Mouse (Mus musculus): ENCODE results near the gene Cabin1. TPM values are rescaled to one million over a fixed set of nuclear protein-coding genes. Genes with fewer than 3 reads are reported as not detected.
A peak's percentile ranks its signal among the peaks of the same experiment; 100 is the strongest.

Gene Cabin1
- polyA plus RNA-seq, 1 experiment from 2014 or later: 36.8 TPM

DNA sequence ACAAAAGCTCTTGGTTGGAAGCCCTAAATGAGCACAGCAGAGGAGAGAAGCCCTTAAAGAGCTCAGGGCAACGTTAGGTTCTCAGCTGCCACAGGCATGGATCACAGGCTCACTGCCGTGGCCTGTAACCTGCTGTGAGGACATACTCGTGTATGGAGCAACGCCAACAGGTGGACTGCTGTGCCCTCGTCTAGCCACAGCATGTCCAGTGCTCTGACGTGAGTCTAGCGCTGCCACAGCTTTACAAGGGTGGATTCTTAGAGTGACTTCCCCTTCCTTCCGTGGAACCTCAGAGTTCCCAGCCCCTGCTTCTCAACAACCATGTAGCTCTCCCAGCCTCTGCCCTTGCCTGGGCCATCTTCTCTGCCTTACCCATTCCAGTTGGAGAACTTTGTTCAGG lies 88.5 kb downstream of the Cabin1 start:
- 81% methylated on average over 8 of the region's 8 CpGs for WGBS
- Histone ChIP-seq H3K9ac (replicated peaks) (no peak overlapping the region), H3K36me3 (peaks cover 5% of the 10 kb centered on the region), H3K4me3 (no peak overlapping the region), H3K27me3 (no peaks in the 10 kb centered on the region), H3K4me1 (peaks cover 8% of the 10 kb centered on the region; the same call in 1 of the 2 replicates), H3K9me3 (no peaks in the 10 kb centered on the region), H3K27ac (replicated peaks) (no peak overlapping the region), H3K4me2 (replicated peaks) (no peak overlapping the region)
- no peak for ATAC-seq (replicated peaks)

DNA sequence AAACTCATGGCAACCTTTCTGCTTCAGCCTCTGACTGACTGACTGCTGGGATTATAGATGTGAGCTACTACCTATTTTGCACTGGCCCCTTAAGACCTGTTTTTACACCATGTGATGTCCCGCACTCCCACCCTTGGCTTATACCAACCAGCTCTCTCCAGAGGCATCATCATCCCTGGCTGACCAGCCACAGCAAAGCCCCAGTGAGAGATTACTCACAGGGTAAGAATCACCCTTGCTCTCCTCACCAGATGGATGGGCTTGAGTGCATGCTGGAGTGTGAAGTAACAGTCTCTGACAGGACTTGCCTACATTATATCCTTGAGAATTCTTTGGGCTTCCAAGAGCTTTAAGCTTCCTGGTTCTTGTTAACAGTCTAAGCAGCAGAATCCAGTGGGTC lies 94.2 kb downstream of the Cabin1 start:
- peaks cover 6% of the 10 kb centered on the region for H3K36me3 ChIP-seq
- H3K27ac ChIP-seq (replicated peaks): no peak overlapping the region
- no peaks in the 10 kb centered on the region for H3K9me3 ChIP-seq
- peaks cover 3% of the 10 kb centered on the region; the same call in 1 of the 2 replicates for H3K27me3 ChIP-seq
- 94% methylated on average over 1 of the region's 1 CpGs for WGBS
- H3K4me1 ChIP-seq: peaks cover 30% of the 10 kb centered on the region
- H3K4me3 ChIP-seq: no peak overlapping the region
- ATAC-seq (replicated peaks): no peak
- H3K9ac ChIP-seq (replicated peaks): no peak overlapping the region
- no peak overlapping the region for H3K4me2 ChIP-seq (replicated peaks)

DNA sequence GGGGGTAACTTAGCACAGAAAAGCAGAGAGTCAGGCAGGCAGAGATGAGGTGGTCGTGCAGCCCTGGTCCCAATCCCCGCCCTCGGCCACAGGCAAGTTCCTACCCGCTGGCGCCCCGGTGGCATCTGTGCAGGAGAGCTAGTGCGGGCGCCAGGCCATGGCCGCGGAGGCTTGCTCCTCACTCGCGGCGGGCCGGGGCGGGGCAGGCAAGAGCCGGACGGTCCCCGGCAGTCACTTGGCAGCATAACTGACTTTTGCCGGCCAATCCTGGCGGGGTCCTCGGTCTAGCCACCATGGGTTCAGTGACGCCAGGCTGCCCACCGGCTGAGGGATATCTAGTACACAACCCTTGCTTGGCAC lies 96.2 kb downstream of the Cabin1 start:
- H3K27ac ChIP-seq (replicated peaks): peak overlapping the region; percentile 83; the same call in 1 of the 2 replicates
- ATAC-seq (replicated peaks): peak; percentile 43
- 1% methylated on average over 23 of the region's 23 CpGs for WGBS

DNA sequence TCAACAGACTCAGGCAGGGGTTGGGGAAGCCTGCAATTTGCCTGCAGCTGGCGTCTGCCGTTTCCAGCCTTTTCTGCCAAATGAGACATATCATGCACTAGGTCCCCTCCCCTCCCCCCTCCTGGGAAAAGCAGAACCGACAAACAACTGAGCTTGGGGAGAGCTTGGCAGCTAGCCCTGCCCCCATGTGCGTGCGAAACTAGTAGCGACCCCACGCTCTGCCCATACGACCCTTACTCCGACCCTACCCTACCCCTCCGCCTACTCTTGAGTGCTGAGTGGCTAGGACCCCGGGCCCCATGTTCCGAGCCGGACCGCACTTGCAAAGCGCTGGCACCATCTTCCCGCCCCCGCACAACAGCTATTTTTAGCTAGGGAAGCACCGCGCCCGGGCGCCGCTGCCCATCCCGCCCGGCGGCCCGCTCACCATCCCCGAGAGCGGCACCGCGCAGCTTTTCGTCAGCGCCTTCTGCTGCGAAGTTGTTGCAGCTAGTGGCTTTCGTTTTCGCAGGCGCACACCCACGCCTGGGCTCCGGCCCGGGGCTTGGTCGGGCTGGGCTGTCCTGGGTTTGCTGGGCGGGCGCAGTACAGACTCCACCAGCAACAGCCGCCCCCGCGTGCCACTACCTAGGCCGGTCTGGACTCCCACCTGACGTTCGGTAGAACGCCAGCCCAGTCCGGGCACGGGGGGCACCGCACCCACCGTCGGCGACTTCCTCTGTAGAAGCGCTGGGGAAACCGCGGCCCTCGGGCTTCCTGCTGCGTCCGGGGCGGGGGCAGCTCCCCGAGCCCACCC lies 96.8 kb downstream of the Cabin1 start:
- under 1% methylated on average over 63 of the region's 63 CpGs for WGBS
- Histone ChIP-seq H3K4me2 (replicated peaks) (peak overlapping the region; percentile 96), H3K9me3 (no peaks in the 10 kb centered on the region), H3K4me1 (peaks cover 33% of the 10 kb centered on the region), H3K4me3 (peak overlapping the region; percentile 57), H3K27me3 (peaks cover 3% of the 10 kb centered on the region; the same call in 1 of the 2 replicates), H3K9ac (replicated peaks) (peak overlapping the region; percentile 62), H3K27ac (replicated peaks) (peak overlapping the region; percentile 83), H3K36me3 (peaks cover 6% of the 10 kb centered on the region)
- peak; percentile 71 for ATAC-seq (replicated peaks)

More for the DNA sequence above, 96.2 kb downstream of the Cabin1 start:
- Histone ChIP-seq H3K4me1 (peaks cover 30% of the 10 kb centered on the region), H3K27me3 (peaks cover 3% of the 10 kb centered on the region; the same call in 1 of the 2 replicates), H3K9ac (replicated peaks) (peak overlapping the region; percentile 62), H3K4me2 (replicated peaks) (peak overlapping the region; percentile 96), H3K4me3 (peak overlapping the region; percentile 57), H3K36me3 (peaks cover 6% of the 10 kb centered on the region), H3K9me3 (no peaks in the 10 kb centered on the region)

DNA sequence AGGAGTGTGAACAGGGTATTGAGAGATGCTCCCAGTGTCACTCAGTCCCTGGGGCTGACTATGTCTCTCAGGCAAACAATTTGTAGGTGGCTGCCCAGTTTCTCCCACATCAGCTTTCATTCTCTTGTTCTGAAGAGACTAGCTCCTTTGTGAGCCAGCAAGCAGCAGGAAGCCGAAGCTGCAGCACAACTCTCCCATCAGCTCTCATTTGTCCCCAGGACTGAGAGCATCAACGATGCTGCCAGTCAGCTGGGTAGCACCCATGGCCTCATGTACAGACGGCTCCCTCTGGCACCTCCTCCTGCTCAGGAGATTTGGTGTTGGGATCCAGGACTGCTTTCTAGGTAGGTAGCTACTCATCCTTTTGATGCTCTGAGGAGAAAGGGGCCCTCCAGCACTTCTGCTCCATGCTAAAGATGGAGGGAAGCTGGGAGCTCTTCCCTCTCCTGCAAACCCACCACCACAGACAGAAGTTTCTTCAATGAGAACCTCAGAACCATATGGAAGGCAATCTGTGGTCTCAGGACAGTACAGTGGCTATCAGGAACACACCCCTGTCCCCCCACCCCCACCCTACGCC lies 97.6 kb downstream of the Cabin1 start:
- Histone ChIP-seq H3K9ac (replicated peaks) (peak overlapping the region; percentile 62), H3K9me3 (no peaks in the 10 kb centered on the region), H3K27me3 (peaks cover 3% of the 10 kb centered on the region; the same call in 1 of the 2 replicates), H3K27ac (replicated peaks) (peak overlapping the region; percentile 83), H3K36me3 (peaks cover 6% of the 10 kb centered on the region), H3K4me3 (peak overlapping the region; percentile 57), H3K4me2 (replicated peaks) (peak overlapping the region; percentile 96), H3K4me1 (peaks cover 41% of the 10 kb centered on the region)
- WGBS: 19% methylated on average over 4 of the region's 4 CpGs
- ATAC-seq (replicated peaks): no peak

DNA sequence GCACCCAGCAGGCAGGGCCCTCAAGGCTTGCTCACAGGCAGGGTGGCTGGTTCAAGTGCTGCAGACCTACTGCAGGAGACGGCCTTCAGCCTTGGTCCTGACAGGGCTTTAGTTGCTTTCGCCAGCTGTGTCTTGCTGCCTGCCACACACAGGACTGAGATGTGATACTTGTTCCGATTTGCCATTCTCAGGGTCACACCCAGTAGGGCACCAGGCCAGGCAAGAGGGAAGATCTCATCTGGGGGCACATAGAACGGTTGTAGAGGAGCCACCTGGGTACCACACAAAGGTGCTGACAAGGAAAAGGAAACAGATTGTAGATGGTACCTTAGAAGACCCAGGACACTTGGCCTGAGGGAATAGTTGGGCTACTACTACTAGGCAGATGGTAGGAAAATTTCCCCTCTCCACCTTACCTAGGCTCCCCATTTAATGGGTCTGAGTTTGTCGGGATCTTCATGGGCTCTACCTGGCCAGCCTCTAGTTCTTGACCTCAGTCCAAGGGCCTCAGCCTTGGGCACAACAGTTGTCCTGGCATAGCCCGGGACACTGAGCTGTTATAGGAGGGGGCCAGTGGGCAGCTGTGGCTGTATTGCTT lies 99.4 kb downstream of the Cabin1 start:
- Histone ChIP-seq H3K4me1 (peaks cover 46% of the 10 kb centered on the region), H3K27me3 (peaks cover 3% of the 10 kb centered on the region; the same call in 1 of the 2 replicates), H3K9me3 (no peaks in the 10 kb centered on the region)

DNA sequence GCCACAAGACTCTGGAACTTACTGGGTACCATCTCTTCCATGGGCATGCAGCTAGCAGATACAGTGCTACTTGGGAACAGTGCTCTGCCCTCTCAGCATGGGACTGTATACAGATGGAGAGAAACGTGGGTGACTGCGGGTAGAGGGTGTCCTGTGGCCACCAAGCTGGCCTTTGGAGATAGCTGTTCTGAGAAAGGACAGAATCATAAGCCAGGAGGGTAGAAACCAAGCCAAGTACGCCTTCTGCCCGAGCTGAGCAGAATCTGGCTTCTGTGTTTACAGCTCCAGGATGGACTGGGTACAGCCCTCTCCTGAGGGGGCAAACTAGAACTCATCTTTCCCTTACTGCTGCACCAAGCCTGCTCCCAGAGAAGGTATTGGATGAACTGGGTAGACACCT lies 101.6 kb downstream of the Cabin1 start:
- ATAC-seq (replicated peaks): no peak
- no peak overlapping the region for H3K4me3 ChIP-seq
- H3K27me3 ChIP-seq: no peaks in the 10 kb centered on the region
- 76% methylated on average over 4 of the region's 4 CpGs for WGBS
- H3K9me3 ChIP-seq: no peaks in the 10 kb centered on the region
- peaks cover 2% of the 10 kb centered on the region; the same call in 1 of the 2 replicates for H3K36me3 ChIP-seq
- peaks cover 40% of the 10 kb centered on the region for H3K4me1 ChIP-seq
- H3K27ac ChIP-seq (replicated peaks): peak overlapping the region; percentile 73; the same call in 1 of the 2 replicates
- H3K4me2 ChIP-seq (replicated peaks): no peak overlapping the region
- H3K9ac ChIP-seq (replicated peaks): no peak overlapping the region

More for the DNA sequence above, 99.4 kb downstream of the Cabin1 start:
- no peak overlapping the region for H3K27ac ChIP-seq (replicated peaks)
- no peak overlapping the region for H3K4me2 ChIP-seq (replicated peaks)
- WGBS: 92% methylated on average over 6 of the region's 6 CpGs
- H3K36me3 ChIP-seq: no peaks in the 10 kb centered on the region
- H3K9ac ChIP-seq (replicated peaks): no peak overlapping the region
- no peak overlapping the region for H3K4me3 ChIP-seq
- no peak for ATAC-seq (replicated peaks)

DNA sequence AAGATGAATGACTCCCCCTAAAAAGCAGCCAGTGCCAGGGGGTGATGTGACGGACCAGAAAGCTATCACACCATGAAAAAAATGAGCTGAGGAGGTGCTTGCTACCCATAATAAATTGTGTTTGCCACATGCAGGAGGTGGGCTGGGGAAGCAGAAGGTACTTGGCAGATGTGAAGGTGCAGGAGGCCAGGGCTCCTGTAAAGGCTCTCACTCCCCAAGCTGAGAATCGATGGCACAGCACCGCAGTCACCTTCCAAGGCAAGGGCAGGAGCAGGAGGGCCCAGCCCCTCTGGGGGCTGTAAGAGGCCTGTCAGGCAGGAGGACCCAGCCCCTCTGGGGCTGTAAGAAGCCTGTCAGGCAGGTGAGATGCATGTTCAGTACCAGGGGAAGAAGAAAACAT lies 102.3 kb downstream of the Cabin1 start:
- ATAC-seq (replicated peaks): no peak
- no peak overlapping the region for H3K9ac ChIP-seq (replicated peaks)
- H3K27me3 ChIP-seq: no peaks in the 10 kb centered on the region
- H3K4me3 ChIP-seq: no peak overlapping the region
- H3K4me1 ChIP-seq: peaks cover 33% of the 10 kb centered on the region
- H3K4me2 ChIP-seq (replicated peaks): no peak overlapping the region
- 58% methylated on average over 3 of the region's 3 CpGs for WGBS
- peak overlapping the region; percentile 73 for H3K27ac ChIP-seq (replicated peaks)
- no peaks in the 10 kb centered on the region for H3K9me3 ChIP-seq
- peaks cover 9% of the 10 kb centered on the region; the same call in 1 of the 2 replicates for H3K36me3 ChIP-seq

DNA sequence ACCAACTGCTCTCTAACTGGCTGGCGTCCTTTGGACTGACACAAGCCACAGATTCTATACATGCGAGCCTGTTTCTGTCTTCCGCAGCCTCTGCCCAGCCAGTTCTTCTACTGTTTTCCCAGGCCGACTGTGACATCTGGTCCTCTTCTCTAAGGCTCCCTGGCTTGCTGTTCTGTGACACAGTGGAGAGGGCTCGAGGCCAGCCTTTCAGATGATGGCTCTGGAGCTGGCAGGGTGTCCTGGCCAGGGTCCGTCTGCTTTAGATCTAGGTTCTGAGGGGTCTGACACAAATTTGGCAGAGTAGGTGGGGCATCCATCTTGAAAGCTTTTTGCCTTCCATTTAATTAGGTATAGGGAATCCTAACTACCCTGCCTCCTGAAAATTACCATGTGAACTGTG lies 102.8 kb downstream of the Cabin1 start:
- H3K27ac ChIP-seq (replicated peaks): peak overlapping the region; percentile 73
- H3K4me2 ChIP-seq (replicated peaks): no peak overlapping the region
- ATAC-seq (replicated peaks): peak; percentile 80
- WGBS: 46% methylated on average over 6 of the region's 6 CpGs
- H3K36me3 ChIP-seq: peaks cover 14% of the 10 kb centered on the region
- no peak overlapping the region for H3K9ac ChIP-seq (replicated peaks)
- no peaks in the 10 kb centered on the region for H3K27me3 ChIP-seq
- peaks cover 28% of the 10 kb centered on the region for H3K4me1 ChIP-seq
- no peak overlapping the region for H3K4me3 ChIP-seq
- no peaks in the 10 kb centered on the region for H3K9me3 ChIP-seq

DNA sequence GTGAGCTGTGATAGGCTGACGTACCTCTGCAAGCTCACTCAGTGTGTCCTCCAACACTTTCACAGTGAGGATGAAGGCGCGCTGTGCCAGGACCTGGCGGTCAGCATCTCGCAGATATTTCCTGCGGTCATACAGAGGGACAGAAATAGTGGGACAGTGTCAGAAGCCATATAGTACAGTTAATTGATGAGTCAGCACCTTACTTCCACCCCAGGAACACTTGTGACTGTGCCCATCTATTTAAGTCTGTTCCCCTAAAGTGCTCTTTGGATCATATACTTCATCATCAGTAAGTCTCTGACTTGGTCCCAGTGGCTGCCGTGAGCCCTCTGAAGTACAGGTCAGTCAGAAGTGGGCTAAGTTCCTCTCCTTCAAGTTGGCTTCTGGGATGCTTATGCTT lies 106.4 kb downstream of the Cabin1 start:
- Histone ChIP-seq H3K9ac (replicated peaks) (no peak overlapping the region), H3K4me3 (no peak overlapping the region), H3K27me3 (no peaks in the 10 kb centered on the region), H3K4me2 (replicated peaks) (no peak overlapping the region), H3K36me3 (peaks cover 35% of the 10 kb centered on the region), H3K27ac (replicated peaks) (no peak overlapping the region), H3K4me1 (peaks cover 16% of the 10 kb centered on the region), H3K9me3 (no peaks in the 10 kb centered on the region)
- no peak for ATAC-seq (replicated peaks)
- WGBS: 97% methylated on average over 7 of the region's 7 CpGs

DNA sequence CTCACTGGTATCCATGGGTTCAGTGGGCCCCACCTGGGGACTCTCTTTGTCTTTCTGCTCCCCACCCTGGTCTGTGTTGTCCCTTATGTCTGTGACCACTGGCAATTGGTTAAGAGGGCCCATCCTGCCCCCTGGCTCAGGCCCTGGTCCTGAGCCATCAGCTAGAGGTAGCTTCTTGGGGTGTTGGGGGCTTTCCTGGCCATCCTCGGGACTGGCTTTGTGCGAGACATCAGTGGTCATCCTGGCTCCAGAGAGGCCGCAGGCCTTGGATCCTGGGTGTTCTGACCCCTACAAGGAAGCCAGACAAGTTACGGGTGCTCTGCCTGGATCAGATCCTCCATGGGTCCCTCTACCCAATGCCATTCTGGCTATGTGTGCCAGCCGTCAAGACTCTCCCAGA lies 107.0 kb downstream of the Cabin1 start:
- WGBS: 92% methylated on average over 5 of the region's 5 CpGs
- ATAC-seq (replicated peaks): no peak
- H3K27me3 ChIP-seq: no peaks in the 10 kb centered on the region
- no peaks in the 10 kb centered on the region for H3K9me3 ChIP-seq
- H3K4me2 ChIP-seq (replicated peaks): no peak overlapping the region
- peaks cover 41% of the 10 kb centered on the region for H3K36me3 ChIP-seq
- H3K4me3 ChIP-seq: no peak overlapping the region
- peaks cover 11% of the 10 kb centered on the region for H3K4me1 ChIP-seq
- no peak overlapping the region for H3K27ac ChIP-seq (replicated peaks)
- H3K9ac ChIP-seq (replicated peaks): no peak overlapping the region

DNA sequence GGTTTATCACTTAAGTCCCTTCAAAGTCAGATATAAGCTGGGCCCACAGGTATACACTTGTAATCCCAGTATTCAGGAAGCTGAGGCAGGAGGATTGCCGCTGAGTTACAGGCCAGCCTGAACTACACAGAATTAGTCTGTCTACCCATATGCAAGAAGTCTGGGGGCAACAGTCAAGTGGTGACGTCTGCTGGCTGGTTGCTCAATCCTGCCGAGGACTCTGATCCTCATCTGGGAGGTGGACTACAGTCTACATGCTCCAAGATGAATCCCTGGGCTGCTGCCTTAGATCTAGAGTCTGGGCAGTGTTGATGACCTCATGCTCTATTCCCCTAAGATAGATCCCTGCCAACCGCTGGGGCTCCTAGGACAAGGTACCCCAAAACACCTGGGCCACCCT lies 110.1 kb downstream of the Cabin1 start:
- ATAC-seq (replicated peaks): no peak
- Histone ChIP-seq H3K36me3 (peaks cover 65% of the 10 kb centered on the region), H3K4me1 (no peaks in the 10 kb centered on the region), H3K4me3 (no peak overlapping the region), H3K4me2 (replicated peaks) (no peak overlapping the region), H3K27ac (replicated peaks) (no peak overlapping the region), H3K27me3 (no peaks in the 10 kb centered on the region), H3K9ac (replicated peaks) (no peak overlapping the region), H3K9me3 (no peaks in the 10 kb centered on the region)
- WGBS: 96% methylated on average over 4 of the region's 4 CpGs

Measured in forebrain, embryonic 15.5 days (tissue).